10 mouse cellular contexts compared by ENCODE assay signal in genomic region chr5:122102476-122103050, GRCm38 (mm10). TPM values are rescaled to one million over a fixed set of nuclear protein-coding genes. Genes with fewer than 3 reads are reported as not detected.
DNase-seq lines count a peak whose midpoint lies in the region; ATAC-seq and TF ChIP-seq lines count a peak whose summit lies in the region.
"Had no signal": no experiment of that assay in that cellular context is flagged by ENCODE, and none has a peak within 500 bp of the region (broad histone marks: within the 10 kb centered on the region; RNA-seq: fewer than 3 reads in every experiment).

No protein-coding gene starts in this region.

- DNase-seq in heart, adult 11 months = peak; percentile 96
- DNase-seq in heart, postnatal 36 days = no peak
- DNase-seq in midbrain, embryonic 11.5 days (ENCODE audit: low spot score, missing footprints) = no peak
- no peak for DNase-seq in stomach, postnatal 0 days (ENCODE audit: low spot score)
- no peak for DNase-seq in spleen, adult 18-20 months
- DNase-seq in cerebellum, adult 9-11 months = no peak

- H3K27me3 ChIP-seq in midbrain, embryonic 13.5 days = peaks cover 16% of the 10 kb centered on the region
- no peaks in the 10 kb centered on the region for H3K27me3 ChIP-seq in midbrain, embryonic 11.5 days (ENCODE audit: control insufficient read depth, insufficient read depth, low read length)
- no peaks in the 10 kb centered on the region; the same call in 1 of the 2 replicates for H3K27me3 ChIP-seq in hindbrain, embryonic 16.5 days (replicated peaks; ENCODE audit: control insufficient read depth, insufficient read depth, low read length)
- H3K27me3 ChIP-seq in stomach, postnatal 0 days (ENCODE audit: control insufficient read depth, insufficient read depth, low read length) = peaks cover 2% of the 10 kb centered on the region; the same call in 1 of the 2 replicates

- TF ChIP-seq CTCF in stomach, postnatal 0 days (IDR thresholded peaks at IDR 0.05; ENCODE audit: low read depth) = no peak

- no peak overlapping the region for H3K4me3 ChIP-seq in midbrain, embryonic 13.5 days (replicated peaks)
- H3K4me3 ChIP-seq in midbrain, embryonic 11.5 days (ENCODE audit: low read depth, low read length) = no peak overlapping the region
- H3K4me3 ChIP-seq in hindbrain, embryonic 16.5 days (ENCODE audit: low read length) = no peak overlapping the region
- H3K4me3 ChIP-seq in stomach, postnatal 0 days (ENCODE audit: low read depth, low read length) = 0 out of 2 replicates have a peak overlapping the region, but pooled peaks have one; percentile 6

- peaks cover 8% of the 10 kb centered on the region; the same call in 1 of the 2 replicates for H3K4me1 ChIP-seq in midbrain, embryonic 13.5 days (replicated peaks)
- no peaks in the 10 kb centered on the region for H3K4me1 ChIP-seq in midbrain, embryonic 11.5 days (ENCODE audit: control insufficient read depth, insufficient read depth, low read length)
- H3K4me1 ChIP-seq in hindbrain, embryonic 16.5 days (ENCODE audit: control insufficient read depth, insufficient read depth, low read depth, low read length) = peaks cover 4% of the 10 kb centered on the region
- no peaks in the 10 kb centered on the region for H3K4me1 ChIP-seq in stomach, postnatal 0 days (replicated peaks; ENCODE audit: control insufficient read depth, insufficient read depth)

- H3K9ac ChIP-seq in midbrain, embryonic 13.5 days (replicated peaks) = no peak overlapping the region
- H3K9ac ChIP-seq in midbrain, embryonic 11.5 days (ENCODE audit: low read length) = no peak overlapping the region
- peak overlapping the region; percentile 47; the same call in 1 of the 2 replicates for H3K9ac ChIP-seq in hindbrain, embryonic 16.5 days (ENCODE audit: low read depth, low read length)
- 0 out of 2 replicates have a peak overlapping the region, but pooled peaks have one; percentile 18 for H3K9ac ChIP-seq in stomach, postnatal 0 days (ENCODE audit: low read length)
- H3K9ac ChIP-seq: liver, embryonic 14.5 days had no signal

- no peak for TF ChIP-seq EP300 in stomach, postnatal 0 days (optimal IDR thresholded peaks at IDR 0.05)

- no peak for ATAC-seq in midbrain, embryonic 13.5 days
- no peak for ATAC-seq in midbrain, embryonic 11.5 days (ENCODE audit: low FRiP score)
- ATAC-seq in hindbrain, embryonic 16.5 days = no peak
- no peak for ATAC-seq in stomach, postnatal 0 days (ENCODE audit: low FRiP score, low TSS enrichment)

- H3K9me3 ChIP-seq in midbrain, embryonic 13.5 days = no peaks in the 10 kb centered on the region
- no peaks in the 10 kb centered on the region for H3K9me3 ChIP-seq in midbrain, embryonic 11.5 days (ENCODE audit: control insufficient read depth, low read length)
- H3K9me3 ChIP-seq in hindbrain, embryonic 16.5 days (ENCODE audit: control insufficient read depth, low read length) = no peaks in the 10 kb centered on the region
- H3K9me3 ChIP-seq in stomach, postnatal 0 days (ENCODE audit: control insufficient read depth, low read length) = no peaks in the 10 kb centered on the region

- intact Hi-C loops in heart, postnatal 36 days (cut with DNase I) = no loop called here

- peak overlapping the region; percentile 41; the same call in 1 of the 2 replicates for H3K27ac ChIP-seq in midbrain, embryonic 13.5 days
- no peak overlapping the region for H3K27ac ChIP-seq in midbrain, embryonic 11.5 days (ENCODE audit: low read depth, low read length)
- 0 out of 2 replicates have a peak overlapping the region, but pooled peaks have one; percentile 7 for H3K27ac ChIP-seq in hindbrain, embryonic 16.5 days (ENCODE audit: low read depth, low read length)
- H3K27ac ChIP-seq in stomach, postnatal 0 days (replicated peaks) = no peak overlapping the region
- H3K27ac ChIP-seq: liver, embryonic 14.5 days had no signal

- WGBS in midbrain, embryonic 13.5 days = 56% methylated on average over 7 of the region's 7 CpGs
- WGBS in midbrain, embryonic 11.5 days = 70% methylated on average over 7 of the region's 7 CpGs
- 30% methylated on average over 7 of the region's 7 CpGs for WGBS in hindbrain, embryonic 16.5 days
- 21% methylated on average over 7 of the region's 7 CpGs for WGBS in stomach, postnatal 0 days

- H3K36me3 ChIP-seq in midbrain, embryonic 13.5 days = no peaks in the 10 kb centered on the region
- no peaks in the 10 kb centered on the region for H3K36me3 ChIP-seq in midbrain, embryonic 11.5 days (ENCODE audit: control insufficient read depth, insufficient read depth, low read length)
- H3K36me3 ChIP-seq in hindbrain, embryonic 16.5 days (ENCODE audit: control insufficient read depth, insufficient read depth, low read length) = no peaks in the 10 kb centered on the region
- no peaks in the 10 kb centered on the region for H3K36me3 ChIP-seq in stomach, postnatal 0 days (ENCODE audit: control insufficient read depth, insufficient read depth, low read length)

- peak overlapping the region; percentile 23; the same call in 1 of the 2 replicates for H3K4me2 ChIP-seq in midbrain, embryonic 13.5 days (replicated peaks)
- H3K4me2 ChIP-seq in midbrain, embryonic 11.5 days = no peak overlapping the region
- H3K4me2 ChIP-seq in hindbrain, embryonic 16.5 days (ENCODE audit: low read length) = peak overlapping the region; percentile 46
- peak overlapping the region; percentile 36 for H3K4me2 ChIP-seq in stomach, postnatal 0 days (replicated peaks; ENCODE audit: low read depth)

RNA-seq across cellular contexts. Expression of gene Myl2, which starts 1.8 kb away (rescaled TPM):
- over 10,000 TPM; 18,107 to 20,333 TPM for total RNA-seq in heart, postnatal 36 days (2021)
- polyA plus RNA-seq in midbrain, embryonic 13.5 days (2015; fragmentation: Nextera tagmentation; extraction: Ambion mirVana) = 0.93 and 1.6 TPM in 2 replicates
- polyA plus RNA-seq in midbrain, embryonic 11.5 days (2014; fragmentation: Nextera tagmentation; extraction: Ambion mirVana) = 0.29 TPM in 1 of 2 replicates, not detected in the other
- 1.9 and 2.7 TPM in 2 replicates for polyA plus RNA-seq in hindbrain, embryonic 16.5 days (2015; fragmentation: Nextera tagmentation; extraction: Ambion mirVana)
- 0.21 and 0.30 TPM in 2 replicates for polyA plus RNA-seq in stomach, postnatal 0 days (2015; fragmentation: Nextera tagmentation; extraction: Ambion mirVana)
- polyA plus RNA-seq: intestine, embryonic 14.5 days had no signal

RNA-seq across cellular contexts. Expression of gene Ccdc63, which starts 38.1 kb away (rescaled TPM):
- total RNA-seq in heart, postnatal 36 days (2021) = not detected
- polyA plus RNA-seq in midbrain, embryonic 13.5 days (2015; fragmentation: Nextera tagmentation; extraction: Ambion mirVana) = not detected in 2 replicates
- 0.03 TPM in 1 of 2 replicates, not detected in the other for polyA plus RNA-seq in midbrain, embryonic 11.5 days (2014; fragmentation: Nextera tagmentation; extraction: Ambion mirVana)
- polyA plus RNA-seq in hindbrain, embryonic 16.5 days (2015; fragmentation: Nextera tagmentation; extraction: Ambion mirVana) = 0.19 and 0.20 TPM in 2 replicates
- polyA plus RNA-seq in stomach, postnatal 0 days (2015; fragmentation: Nextera tagmentation; extraction: Ambion mirVana) = 0.07 TPM in 2 replicates
- polyA plus RNA-seq: intestine, embryonic 14.5 days had no signal

RNA-seq across cellular contexts. Expression of gene Cux2, which starts 52.7 kb away (rescaled TPM):
- total RNA-seq in heart, postnatal 36 days (2021) = 10 to 100 TPM; 21.6 to 26.8 TPM
- polyA plus RNA-seq in midbrain, embryonic 13.5 days (2015; fragmentation: Nextera tagmentation; extraction: Ambion mirVana) = 22.7 and 23.8 TPM in 2 replicates
- polyA plus RNA-seq in midbrain, embryonic 11.5 days (2014; fragmentation: Nextera tagmentation; extraction: Ambion mirVana) = 11.1 and 12.6 TPM in 2 replicates
- polyA plus RNA-seq in hindbrain, embryonic 16.5 days (2015; fragmentation: Nextera tagmentation; extraction: Ambion mirVana) = 16.7 and 18.7 TPM in 2 replicates
- 1.2 and 1.5 TPM in 2 replicates for polyA plus RNA-seq in stomach, postnatal 0 days (2015; fragmentation: Nextera tagmentation; extraction: Ambion mirVana)

RNA-seq across cellular contexts. Expression of gene Ppp1cc, which starts 55.5 kb away (rescaled TPM):
- 100 to 1,000 TPM; 118 to 125 TPM for total RNA-seq in heart, postnatal 36 days (2021)
- polyA plus RNA-seq in midbrain, embryonic 13.5 days (2015; fragmentation: Nextera tagmentation; extraction: Ambion mirVana) = 235 and 262 TPM in 2 replicates
- polyA plus RNA-seq in midbrain, embryonic 11.5 days (2014; fragmentation: Nextera tagmentation; extraction: Ambion mirVana) = 311 and 338 TPM in 2 replicates
- polyA plus RNA-seq in hindbrain, embryonic 16.5 days (2015; fragmentation: Nextera tagmentation; extraction: Ambion mirVana) = 182 and 185 TPM in 2 replicates
- polyA plus RNA-seq in stomach, postnatal 0 days (2015; fragmentation: Nextera tagmentation; extraction: Ambion mirVana) = 104 and 112 TPM in 2 replicates

Comparison
In these comparisons a context has a peak if more than half of its experiments do, and no peak if none do; other contexts are left out.
1. H3K27ac ChIP-seq: peak in midbrain, embryonic 13.5 days (single experiment) and hindbrain, embryonic 16.5 days (single experiment); none in midbrain, embryonic 11.5 days (single experiment) and stomach, postnatal 0 days (single experiment).
2. H3K9ac ChIP-seq: peak in hindbrain, embryonic 16.5 days (single experiment) and stomach, postnatal 0 days (single experiment); none in midbrain, embryonic 13.5 days (single experiment) and midbrain, embryonic 11.5 days (single experiment).